Mouse (Mus musculus) neural tube, embryonic 11.5 days (tissue): ENCODE measurements at regions not wholly inside any gene's neighbourhood (a gene's known extent, or its start where the extent isn't known, plus 50 kb on each side); places are given as distances from the start of the nearest gene placed in this dataset.

ENCODE experiments used
- ATAC-seq: fragments of 200-750 bp; cut with Nextera tagmentation; 2 replicates; pipeline ENCODE4 v1.8.0; 2017; ENCODE audit warnings: moderate number of reproducible peaks, mild to moderate bottlenecking, moderate TSS enrichment, moderate library complexity; ENCODE audit not compliant: insufficient read depth, low FRiP score, low TSS enrichment
- DNase-seq: peaks from one replicate; pipeline ENCODE4 v3.0.0-alpha.2; 2015; ENCODE audit warnings: low spot score
- H3K27ac ChIP-seq: fragments of 300-500 bp; sonication (generic); 2 replicates; pipeline ENCODE4 v1.5.1; 2014; ENCODE audit warnings: low read depth, mild to moderate bottlenecking, low read length
- H3K27me3 ChIP-seq: fragments of 300-500 bp; sonication (generic); 2 replicates; pipeline ENCODE4 v1.6.1; 2014; ENCODE audit warnings: mild to moderate bottlenecking, low read length, mixed read lengths; ENCODE audit not compliant: control insufficient read depth, insufficient read depth
- H3K36me3 ChIP-seq: fragments of 300-500 bp; sonication (generic); 2 replicates; pipeline ENCODE4 v1.6.1; 2014; ENCODE audit warnings: mild to moderate bottlenecking, low read length, moderate library complexity, mixed read lengths; ENCODE audit not compliant: control insufficient read depth, insufficient read depth
- H3K4me1 ChIP-seq: fragments of 300-500 bp; sonication (generic); 2 replicates; pipeline ENCODE4 v1.6.1; 2014; ENCODE audit warnings: low read length, mixed read lengths; ENCODE audit not compliant: control insufficient read depth, insufficient read depth
- H3K4me2 ChIP-seq: fragments of 300-500 bp; sonication (generic); 2 replicates; pipeline ENCODE4 v1.6.1; 2014; ENCODE audit warnings: low read depth, mild to moderate bottlenecking, moderate library complexity
- H3K4me3 ChIP-seq: fragments of 300-500 bp; sonication (generic); 2 replicates; pipeline ENCODE4 v1.5.1; 2014; ENCODE audit warnings: low read depth, low read length
- H3K9ac ChIP-seq: fragments of 300-500 bp; sonication (generic); 2 replicates; pipeline ENCODE4 v1.6.1; 2014; ENCODE audit warnings: mild to moderate bottlenecking, low read length
- H3K9me3 ChIP-seq: fragments of 300-500 bp; sonication (generic); 2 replicates; pipeline ENCODE4 v1.6.1; 2016; ENCODE audit warnings: low read length; ENCODE audit not compliant: control insufficient read depth
- WGBS: fragments of 180-500 bp; shearing (Covaris S2); extraction: QIAGEN DNeasy Blood & Tissue Kit; methylation state at CpG from one replicate; pipeline ENCODE4 v1.1.7; 2014; 5-methylcytosine and 5-hydroxymethylcytosine counted together

GRCm38 (mm10) chr4:40357088-40357853 lies 78.0 kb upstream of the Ndufb6 start:
- no peaks in the 10 kb centered on the region for H3K9me3 ChIP-seq
- no peak for DNase-seq

GRCm38 (mm10) chr4:40355791-40356450 lies 76.7 kb upstream of the Ndufb6 start:
- Histone ChIP-seq H3K9me3 (no peaks in the 10 kb centered on the region), H3K4me3 (no peak overlapping the region), H3K4me1 (no peaks in the 10 kb centered on the region), H3K36me3 (no peaks in the 10 kb centered on the region), H3K27me3 (no peaks in the 10 kb centered on the region), H3K27ac (no peak overlapping the region), H3K4me2 (no peak overlapping the region), H3K9ac (no peak overlapping the region)
- DNase-seq (no peak), ATAC-seq (no peak; the same call in 1 of the 2 replicates)
- WGBS = 83% methylated on average over 3 of the region's 3 CpGs

More at GRCm38 (mm10) chr4:40357088-40357853, 78.0 kb upstream of the Ndufb6 start:
- Histone ChIP-seq H3K4me1 (no peaks in the 10 kb centered on the region), H3K27me3 (no peaks in the 10 kb centered on the region), H3K4me2 (no peak overlapping the region), H3K4me3 (no peak overlapping the region), H3K9ac (no peak overlapping the region), H3K27ac (no peak overlapping the region), H3K36me3 (no peaks in the 10 kb centered on the region)
- WGBS = 59% methylated on average over 7 of the region's 7 CpGs
- no peak for ATAC-seq

- Histone ChIP-seq H3K4me2 (no peak overlapping the region), H3K27me3 (no peaks in the 10 kb centered on the region), H3K27ac (no peak overlapping the region), H3K9me3 (no peaks in the 10 kb centered on the region), H3K36me3 (no peaks in the 10 kb centered on the region), H3K4me1 (no peaks in the 10 kb centered on the region), H3K9ac (no peak overlapping the region), H3K4me3 (no peak overlapping the region)
- 77% methylated on average over 3 of the region's 3 CpGs for WGBS
- no peak for ATAC-seq
- DNase-seq = no peak
Observed at GRCm38 (mm10) chr4:40354456-40354855, 75.2 kb upstream of the Ndufb6 start.

- no peak overlapping the region for H3K4me3 ChIP-seq
- ATAC-seq = no peak
- H3K9me3 ChIP-seq = no peaks in the 10 kb centered on the region
- H3K27ac ChIP-seq = no peak overlapping the region
- no peaks in the 10 kb centered on the region for H3K27me3 ChIP-seq
- no peaks in the 10 kb centered on the region for H3K4me1 ChIP-seq
- no peak for DNase-seq
- no peaks in the 10 kb centered on the region for H3K36me3 ChIP-seq
- H3K4me2 ChIP-seq = no peak overlapping the region
- no peak overlapping the region for H3K9ac ChIP-seq
- 88% methylated on average over 7 of the region's 7 CpGs for WGBS
Observed at GRCm38 (mm10) chr4:40351648-40352047, 72.4 kb upstream of the Ndufb6 start.

GRCm38 (mm10) chr4:40351090-40351489 lies 71.9 kb upstream of the Ndufb6 start:
- Histone ChIP-seq H3K9ac (no peak overlapping the region), H3K9me3 (no peaks in the 10 kb centered on the region), H3K27me3 (no peaks in the 10 kb centered on the region), H3K4me2 (no peak overlapping the region), H3K4me3 (no peak overlapping the region), H3K27ac (no peak overlapping the region), H3K4me1 (no peaks in the 10 kb centered on the region), H3K36me3 (no peaks in the 10 kb centered on the region)
- WGBS = 81% methylated on average over 4 of the region's 4 CpGs
- ATAC-seq (no peak), DNase-seq (no peak)

- WGBS = 69% methylated on average over 3 of the region's 3 CpGs
- no peaks in the 10 kb centered on the region for H3K4me1 ChIP-seq
- H3K27ac ChIP-seq = no peak overlapping the region
- H3K4me2 ChIP-seq = no peak overlapping the region
- H3K9ac ChIP-seq = no peak overlapping the region
- no peaks in the 10 kb centered on the region for H3K9me3 ChIP-seq
- ATAC-seq (no peak), DNase-seq (no peak)
- no peak overlapping the region for H3K4me3 ChIP-seq
- H3K36me3 ChIP-seq = no peaks in the 10 kb centered on the region
- H3K27me3 ChIP-seq = no peaks in the 10 kb centered on the region
Observed at GRCm38 (mm10) chr4:40345847-40346246, 66.6 kb upstream of the Ndufb6 start.

- no peak overlapping the region for H3K4me3 ChIP-seq
- no peaks in the 10 kb centered on the region for H3K27me3 ChIP-seq
- no peaks in the 10 kb centered on the region for H3K4me1 ChIP-seq
- no peak overlapping the region for H3K9ac ChIP-seq
- DNase-seq (no peak), ATAC-seq (no peak)
- 72% methylated on average over 3 of the region's 3 CpGs for WGBS
- H3K4me2 ChIP-seq = no peak overlapping the region
- no peaks in the 10 kb centered on the region for H3K36me3 ChIP-seq
- H3K27ac ChIP-seq = no peak overlapping the region
- no peaks in the 10 kb centered on the region for H3K9me3 ChIP-seq
Observed at GRCm38 (mm10) chr4:40342181-40342580, 63.0 kb upstream of the Ndufb6 start.

- DNase-seq (no peak), ATAC-seq (no peak)
- H3K4me2 ChIP-seq = no peak overlapping the region
- H3K9me3 ChIP-seq = no peaks in the 10 kb centered on the region
- no peak overlapping the region for H3K4me3 ChIP-seq
- H3K4me1 ChIP-seq = no peaks in the 10 kb centered on the region
- H3K27ac ChIP-seq = no peak overlapping the region
- H3K36me3 ChIP-seq = no peaks in the 10 kb centered on the region
- no peak overlapping the region for H3K9ac ChIP-seq
- WGBS = 52% methylated on average over 1 of the region's 1 CpGs
- no peaks in the 10 kb centered on the region for H3K27me3 ChIP-seq
Observed at GRCm38 (mm10) chr4:40334841-40335240, 55.6 kb upstream of the Ndufb6 start.

- WGBS = 64% methylated on average over 5 of the region's 5 CpGs
Observed at GRCm38 (mm10) chr4:40329737-40330136, 50.5 kb upstream of the Ndufb6 start.

More at GRCm38 (mm10) chr4:40329737-40330136, 50.5 kb upstream of the Ndufb6 start:
- ATAC-seq = no peak
- Histone ChIP-seq H3K4me2 (no peak overlapping the region), H3K27ac (no peak overlapping the region), H3K36me3 (no peaks in the 10 kb centered on the region), H3K9me3 (no peaks in the 10 kb centered on the region), H3K4me3 (no peak overlapping the region), H3K9ac (no peak overlapping the region), H3K27me3 (no peaks in the 10 kb centered on the region), H3K4me1 (no peaks in the 10 kb centered on the region)
- no peak for DNase-seq
